ENCODE assay signal across 8 mouse cellular contexts in the genomic region with DNA sequence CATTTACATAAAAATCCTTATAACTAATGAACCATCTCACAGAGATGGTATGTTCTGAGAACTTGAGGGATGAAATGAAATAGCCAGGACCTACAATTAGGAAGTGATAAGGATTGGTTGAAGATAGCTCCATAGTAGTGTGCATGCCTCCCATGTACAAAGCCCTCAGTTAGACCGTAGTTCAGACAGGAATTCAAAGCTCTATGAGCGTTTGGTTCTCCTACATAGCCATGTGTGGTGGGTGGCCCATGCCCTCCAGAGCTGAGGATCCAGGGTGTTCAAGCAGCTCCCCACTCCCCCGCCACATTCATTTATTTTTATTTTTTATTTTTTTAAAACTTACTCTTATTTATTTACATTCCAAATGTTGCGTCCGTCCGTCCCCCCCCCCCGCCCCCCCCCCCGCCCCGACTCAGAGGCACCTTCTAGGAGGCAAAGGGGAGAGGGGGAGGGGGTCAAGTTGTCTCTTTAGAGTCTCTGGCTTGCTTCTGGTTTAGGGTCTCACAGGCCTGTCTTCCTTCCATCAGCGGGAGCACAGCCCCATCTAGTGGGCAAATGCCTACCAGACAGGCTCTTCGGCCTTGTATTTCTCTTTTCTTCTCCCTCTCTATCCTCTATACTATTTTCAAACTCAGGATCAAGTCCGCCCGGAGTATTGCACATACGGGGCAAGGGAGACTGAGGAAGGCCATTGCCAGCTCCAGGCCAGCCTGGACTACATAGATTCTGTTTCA. TPM values are rescaled to one million over a fixed set of nuclear protein-coding genes. Genes with fewer than 3 reads are reported as not detected.
DNase-seq lines count a peak whose midpoint lies in the region; ATAC-seq and TF ChIP-seq lines count a peak whose summit lies in the region.

No protein-coding gene starts in this region.

- intact Hi-C loops in left cerebral cortex, adult 2 months (cut with DNase I) = loop anchor here (1.0 to 5.0 kb wide), 5 partner anchors 329 to 1598 kb away; no protein-coding TSS in a partner anchor

- TF ChIP-seq CTCF in left cerebral cortex, adult 2 months (IDR thresholded peaks at IDR 0.05) = peak; percentile 84

- no peak overlapping the region for H3K4me3 ChIP-seq in left cerebral cortex, adult 2 months

- H3K27ac ChIP-seq in left cerebral cortex, adult 2 months = no peak overlapping the region

- DNase-seq in CD4-positive, CD25-positive, alpha-beta regulatory T cell, adult 2 months (ENCODE audit: low read depth, low spot score) = peak; percentile 74
- DNase-seq in cerebellum, adult 18-20 months = peak; percentile 24 to 58
- DNase-seq in frontal cortex, adult 2 months (ENCODE audit: extremely low spot score in 1 of 2, low spot score in 1 of 2) = peak; percentile 8 to 84
- peak; percentile 28 for DNase-seq in hindlimb bud, embryonic 11.5 days (ENCODE audit: extremely low spot score, low read depth, low spot score)
- DNase-seq in left cerebral cortex, adult 2 months (ENCODE audit: extremely low spot score in 1 of 2, low spot score in 2 of 2) = peak; percentile 67 to 68
- DNase-seq in right cerebral cortex, postnatal 14 days = peak; percentile 75

- ATAC-seq in CD4-positive, CD25-positive, alpha-beta regulatory T cell, adult 4 months = no peak
- ATAC-seq in megakaryocyte, adult 5-6 weeks (ENCODE audit: poor library complexity, severe bottlenecking) = peak; percentile 76

RNA-seq across cellular contexts. Expression of a gene that starts 28.7 kb away (rescaled TPM):
- not detected for polyA plus RNA-seq in CD4-positive, CD25-positive, alpha-beta regulatory T cell, adult 4 months (2017; shearing (Covaris generic))
- 0.02 and 0.11 TPM in 2 replicates for polyA plus RNA-seq in frontal cortex, adult 2 months (2012; rRNA removed)
- total RNA-seq in left cerebral cortex, adult 2 months (2021) = under 1 TPM in 1 of 2 experiments, not detected in 1; 0.12 TPM
- not detected in 2 replicates for total RNA-seq in megakaryocyte, adult 5-6 weeks (2015)
- not detected in 2 replicates for total RNA-seq in megakaryocyte, adult 5-6 weeks (2017)

RNA-seq across cellular contexts. Expression of a gene that starts 44.1 kb away (rescaled TPM):
- polyA plus RNA-seq in CD4-positive, CD25-positive, alpha-beta regulatory T cell, adult 4 months (2017; shearing (Covaris generic)) = under 1 TPM in 1 of 2 experiments, not detected in 1; 0.16 TPM
- 0.42 and 0.58 TPM in 2 replicates for polyA plus RNA-seq in frontal cortex, adult 2 months (2012; rRNA removed)
- total RNA-seq in left cerebral cortex, adult 2 months (2021) = 1 to 10 TPM; 2.7 to 3.6 TPM
- 2.2 TPM in 2 replicates for total RNA-seq in megakaryocyte, adult 5-6 weeks (2015)
- total RNA-seq in megakaryocyte, adult 5-6 weeks (2017) = 3.7 and 4.0 TPM in 2 replicates
